Mouse (Mus musculus) macrophage (primary cell): ENCODE measurements around the gene Zfhx3. TPM values are rescaled to one million over a fixed set of nuclear protein-coding genes. Genes with fewer than 3 reads are reported as not detected.

ENCODE experiments used
- H3K27ac ChIP-seq: fragments of 350-480 bp; formaldehyde crosslinking; 2 replicates; pipeline ENCODE4 v1.9.0; 2021
- H3K36me3 ChIP-seq: fragments of 350-480 bp; formaldehyde crosslinking; 2 replicates; pipeline ENCODE4 v1.9.0; 2021; ENCODE audit errors: inconsistent target
- H3K4me3 ChIP-seq: fragments of 350-480 bp; formaldehyde crosslinking; 2 replicates; pipeline ENCODE4 v1.9.0; 2021; ENCODE audit errors: inconsistent target
- H3K79me2 ChIP-seq: fragments of 350-480 bp; formaldehyde crosslinking; 2 replicates; pipeline ENCODE4 v1.9.0; 2021; ENCODE audit errors: inconsistent target
- WGBS: methylation state at CpG from one replicate; pipeline ENCODE4 v1.1.7; 2026; ENCODE audit warnings: inconsistent platforms; ENCODE audit not compliant: missing documents; 5-methylcytosine and 5-hydroxymethylcytosine counted together
- polyA plus RNA-seq: library from polyadenylated mRNA; stranded (reverse); fragments of 250-400 nt; gene quantifications from 3 replicates; pipeline ENCODE4 v1.2.4, GENCODE M21; 2018; ENCODE audit warnings: inconsistent platforms

The Zfhx3 gene
- polyA plus RNA-seq, 1 experiment from 2014 or later = 5.3 TPM

- H3K27ac ChIP-seq = no peak overlapping the region
- H3K4me3 ChIP-seq = no peak overlapping the region
- no peaks in the 10 kb centered on the region for H3K36me3 ChIP-seq
- no peaks in the 10 kb centered on the region for H3K79me2 ChIP-seq
- 87% methylated on average over 6 of the region's 6 CpGs for WGBS
These were observed 980.7 kb downstream of the Zfhx3 start for GRCm38 (mm10) chr8:108923161-108923560.

GRCm38 (mm10) chr8:108924526-108924925, 982.1 kb downstream of the Zfhx3 start:
- H3K79me2 ChIP-seq = no peaks in the 10 kb centered on the region
- WGBS = 95% methylated on average over 9 of the region's 9 CpGs
- no peak overlapping the region for H3K4me3 ChIP-seq
- H3K36me3 ChIP-seq = no peaks in the 10 kb centered on the region
- no peak overlapping the region for H3K27ac ChIP-seq

- no peaks in the 10 kb centered on the region for H3K36me3 ChIP-seq
- WGBS = 98% methylated on average over 11 of the region's 11 CpGs
- H3K79me2 ChIP-seq = no peaks in the 10 kb centered on the region
- no peak overlapping the region for H3K27ac ChIP-seq
- H3K4me3 ChIP-seq = no peak overlapping the region
These were observed 983.7 kb downstream of the Zfhx3 start for GRCm38 (mm10) chr8:108926106-108926505.

GRCm38 (mm10) chr8:108930635-108931034, 988.2 kb downstream of the Zfhx3 start:
- peaks cover 15% of the 10 kb centered on the region; the same call in 1 of the 2 replicates for H3K36me3 ChIP-seq
- no peak overlapping the region for H3K27ac ChIP-seq
- H3K4me3 ChIP-seq = no peak overlapping the region
- WGBS = 95% methylated on average over 5 of the region's 5 CpGs
- no peaks in the 10 kb centered on the region for H3K79me2 ChIP-seq

GRCm38 (mm10) chr8:108931837-108932236, 989.4 kb downstream of the Zfhx3 start:
- 93% methylated on average over 13 of the region's 13 CpGs for WGBS
- Histone ChIP-seq H3K4me3 (no peak overlapping the region), H3K36me3 (peaks cover 19% of the 10 kb centered on the region; the same call in 1 of the 2 replicates), H3K27ac (no peak overlapping the region), H3K79me2 (no peaks in the 10 kb centered on the region)

GRCm38 (mm10) chr8:108932729-108933128, 990.3 kb downstream of the Zfhx3 start:
- Histone ChIP-seq H3K36me3 (peaks cover 19% of the 10 kb centered on the region; the same call in 1 of the 2 replicates), H3K79me2 (no peaks in the 10 kb centered on the region), H3K4me3 (no peak overlapping the region), H3K27ac (no peak overlapping the region)
- WGBS = 87% methylated on average over 9 of the region's 9 CpGs

- H3K4me3 ChIP-seq = no peak overlapping the region
- no peaks in the 10 kb centered on the region for H3K79me2 ChIP-seq
- H3K27ac ChIP-seq = no peak overlapping the region
- 92% methylated on average over 18 of the region's 18 CpGs for WGBS
- peaks cover 19% of the 10 kb centered on the region; the same call in 1 of the 2 replicates for H3K36me3 ChIP-seq
These were observed 993.6 kb downstream of the Zfhx3 start for GRCm38 (mm10) chr8:108935834-108936694.

GRCm38 (mm10) chr8:108936695-108937448, 994.4 kb downstream of the Zfhx3 start:
- WGBS = 70% methylated on average over 19 of the region's 19 CpGs

GRCm38 (mm10) chr8:108937904-108938455, 995.5 kb downstream of the Zfhx3 start:
- Histone ChIP-seq H3K27ac (no peak overlapping the region), H3K4me3 (no peak overlapping the region), H3K36me3 (peaks cover 19% of the 10 kb centered on the region; the same call in 1 of the 2 replicates), H3K79me2 (no peaks in the 10 kb centered on the region)
- WGBS = 96% methylated on average over 7 of the region's 8 CpGs

More at GRCm38 (mm10) chr8:108936695-108937448, 994.4 kb downstream of the Zfhx3 start:
- no peaks in the 10 kb centered on the region for H3K79me2 ChIP-seq
- no peak overlapping the region for H3K27ac ChIP-seq
- H3K4me3 ChIP-seq = no peak overlapping the region
- peaks cover 19% of the 10 kb centered on the region; the same call in 1 of the 2 replicates for H3K36me3 ChIP-seq

GRCm38 (mm10) chr8:108942686-108943085, 1000.2 kb downstream of the Zfhx3 start:
- Histone ChIP-seq H3K36me3 (peaks cover 29% of the 10 kb centered on the region), H3K79me2 (no peaks in the 10 kb centered on the region), H3K27ac (no peak overlapping the region), H3K4me3 (no peak overlapping the region)
- 88% methylated on average over 8 of the region's 8 CpGs for WGBS

- Histone ChIP-seq H3K79me2 (no peaks in the 10 kb centered on the region), H3K4me3 (no peak overlapping the region), H3K36me3 (peaks cover 33% of the 10 kb centered on the region), H3K27ac (no peak overlapping the region)
- 94% methylated on average over 11 of the region's 11 CpGs for WGBS
These were observed 1000.7 kb downstream of the Zfhx3 start for GRCm38 (mm10) chr8:108943132-108943531.

- Histone ChIP-seq H3K27ac (no peak overlapping the region), H3K79me2 (no peaks in the 10 kb centered on the region), H3K36me3 (peaks cover 43% of the 10 kb centered on the region), H3K4me3 (no peak overlapping the region)
- WGBS = 95% methylated on average over 13 of the region's 13 CpGs
These were observed 1001.9 kb downstream of the Zfhx3 start for GRCm38 (mm10) chr8:108944312-108944711.

GRCm38 (mm10) chr8:108950311-108950710, 1007.9 kb downstream of the Zfhx3 start:
- no peak overlapping the region for H3K4me3 ChIP-seq
- H3K79me2 ChIP-seq = no peaks in the 10 kb centered on the region
- WGBS = 92% methylated on average over 21 of the region's 21 CpGs
- H3K36me3 ChIP-seq = peaks cover 74% of the 10 kb centered on the region
- H3K27ac ChIP-seq = no peak overlapping the region

GRCm38 (mm10) chr8:108951560-108951959, 1009.1 kb downstream of the Zfhx3 start:
- WGBS = 91% methylated on average over 12 of the region's 12 CpGs
- H3K4me3 ChIP-seq = no peak overlapping the region
- H3K36me3 ChIP-seq = peaks cover 70% of the 10 kb centered on the region
- no peaks in the 10 kb centered on the region for H3K79me2 ChIP-seq
- no peak overlapping the region for H3K27ac ChIP-seq
